Mouse (Mus musculus): ENCODE results near the gene Trpm3.
"Not testable (repeated sequence)": the region's sequence is repeated elsewhere in the genome, so short reads cannot be mapped to it uniquely, and the experiment has no call there.

Trpm3 gene

DNA sequence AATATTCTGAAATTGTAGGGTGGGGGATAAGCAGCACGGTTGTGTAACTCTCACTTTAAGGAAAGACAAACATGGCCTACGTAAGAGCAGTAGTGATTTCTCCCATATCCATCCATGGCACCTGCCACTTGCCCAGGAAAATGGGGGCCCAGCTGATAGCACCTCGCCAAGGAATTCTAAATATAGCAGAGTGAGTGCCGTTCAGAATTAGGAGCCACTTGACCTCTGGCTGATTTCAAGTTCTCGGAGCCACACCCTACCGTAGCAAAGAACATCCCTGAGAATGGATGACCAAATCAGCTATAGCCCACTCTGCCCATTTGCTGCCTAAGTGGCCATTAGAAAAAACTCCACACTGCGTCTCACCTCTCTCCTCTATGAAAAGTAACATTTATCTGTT lies 887.6 kb downstream of the Trpm3 start:
- no peak for DNase-seq (ENCODE audit: low read depth in 1 of 2, low spot score in 2 of 2)

DNA sequence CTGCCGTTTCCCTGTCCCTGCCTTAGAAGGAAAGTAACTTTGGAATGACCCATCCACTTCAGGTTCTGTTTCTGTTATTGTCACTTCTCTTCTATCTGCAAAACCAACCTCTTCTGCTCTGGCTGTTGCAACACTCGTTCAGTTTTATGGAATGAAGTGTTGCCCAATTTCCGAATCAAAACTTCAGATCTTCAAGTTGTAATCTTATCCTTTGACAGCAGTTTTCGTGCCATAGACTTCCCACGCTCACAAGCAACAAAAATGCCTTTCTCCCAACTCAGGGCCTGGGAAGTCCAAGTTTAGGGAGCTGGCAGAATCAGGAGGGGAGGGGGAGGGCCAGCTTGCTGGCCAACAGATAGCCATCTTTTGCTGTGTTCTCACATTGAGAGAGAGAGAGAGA lies 889.4 kb downstream of the Trpm3 start:
- DNase-seq (ENCODE audit: low read depth in 1 of 2, low spot score in 2 of 2) = no peak

DNA sequence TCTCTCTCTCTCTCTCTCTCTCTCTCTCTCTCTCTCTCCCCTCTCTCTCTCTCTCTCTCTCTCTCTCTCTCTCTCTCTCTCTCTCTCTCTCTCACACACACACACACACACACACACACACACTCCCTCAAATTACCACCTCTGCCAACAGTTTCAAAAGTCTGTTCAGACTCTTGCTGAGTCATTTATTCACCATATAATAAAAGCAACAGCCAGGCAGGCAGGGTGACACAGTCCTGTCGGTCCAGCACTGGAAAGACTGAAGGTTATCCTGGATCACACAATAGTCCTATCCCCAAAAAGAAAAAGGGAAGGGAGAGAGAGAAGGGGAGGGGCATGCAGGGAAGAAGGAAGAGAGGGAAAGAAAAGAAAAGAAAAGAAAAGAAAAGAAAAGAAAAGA lies 894.5 kb downstream of the Trpm3 start:
- DNase-seq (ENCODE audit: low read depth in 1 of 2, low spot score in 2 of 2) = not testable (repeated sequence)

DNA sequence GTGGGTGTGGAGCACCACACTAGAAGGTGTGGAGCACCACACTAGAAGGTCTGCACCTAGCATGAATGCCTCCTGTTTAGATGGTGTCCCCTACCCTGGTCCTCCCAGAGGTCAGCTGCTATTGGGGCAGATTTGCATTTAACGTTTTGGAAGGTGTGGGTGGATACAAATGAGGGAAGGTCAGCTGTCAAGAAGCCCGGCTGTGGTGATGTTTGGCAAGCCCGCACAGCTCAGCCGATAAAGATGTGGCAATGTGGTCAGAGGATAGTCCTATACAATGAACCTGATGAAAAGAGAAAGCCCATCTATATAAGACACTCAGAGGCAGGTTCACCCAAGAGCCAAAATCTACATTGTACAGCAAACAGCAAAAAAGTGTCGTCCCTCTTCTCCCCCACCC lies 895.3 kb downstream of the Trpm3 start:
- DNase-seq (ENCODE audit: low read depth in 1 of 2, low spot score in 2 of 2) = no peak

- no peak for DNase-seq (ENCODE audit: low read depth in 1 of 2, low spot score in 2 of 2)
Measured at GRCm38 (mm10) chr19:23034933-23035332, 896.1 kb downstream of the Trpm3 start.

DNA sequence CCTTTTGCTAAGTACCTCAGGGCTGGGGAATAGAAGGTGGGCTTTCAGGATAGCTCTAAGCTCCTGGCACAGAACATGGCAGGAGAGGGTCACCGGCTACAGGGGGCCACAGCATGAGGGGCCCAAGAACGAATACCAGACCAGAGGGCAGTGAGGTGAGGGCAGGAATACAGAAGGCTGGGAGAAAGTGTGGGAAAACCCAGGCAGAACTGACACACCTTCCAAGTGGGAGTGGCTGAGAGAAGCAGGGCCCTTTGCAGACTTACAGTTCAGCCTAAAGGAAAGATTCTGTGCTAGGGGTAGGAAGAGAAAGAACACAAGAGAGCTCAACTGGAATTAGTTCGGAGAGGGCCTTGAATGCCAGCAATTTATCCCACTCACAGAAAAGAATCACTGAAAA lies 896.9 kb downstream of the Trpm3 start:
- DNase-seq (ENCODE audit: low read depth in 1 of 2, low spot score in 2 of 2) = no peak

GRCm38 (mm10) chr19:23036782-23037477 lies 898.1 kb downstream of the Trpm3 start:
- DNase-seq (ENCODE audit: low read depth in 1 of 2, low spot score in 2 of 2) = no peak

DNA sequence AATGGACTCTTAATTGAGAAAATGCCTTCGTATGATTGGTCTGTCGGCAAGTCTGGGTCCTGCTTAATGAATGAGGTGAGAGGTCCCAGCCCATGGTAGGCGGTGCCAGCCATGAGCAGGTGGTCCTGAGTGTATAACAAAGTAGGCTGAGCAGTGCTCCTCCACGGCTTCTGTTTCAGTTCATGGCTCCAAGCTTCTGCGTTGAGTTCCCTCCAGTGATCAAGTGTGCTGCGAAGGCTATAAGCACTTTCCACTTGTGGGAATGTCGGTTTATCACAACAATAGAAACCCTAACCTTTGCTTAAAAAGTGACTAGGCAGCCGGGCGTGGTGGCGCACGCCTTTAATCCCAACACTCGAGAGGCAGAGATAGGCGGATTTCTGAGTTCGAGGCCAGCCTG lies 898.7 kb downstream of the Trpm3 start:
- no peak for DNase-seq (ENCODE audit: low read depth in 1 of 2, low spot score in 2 of 2)

DNA sequence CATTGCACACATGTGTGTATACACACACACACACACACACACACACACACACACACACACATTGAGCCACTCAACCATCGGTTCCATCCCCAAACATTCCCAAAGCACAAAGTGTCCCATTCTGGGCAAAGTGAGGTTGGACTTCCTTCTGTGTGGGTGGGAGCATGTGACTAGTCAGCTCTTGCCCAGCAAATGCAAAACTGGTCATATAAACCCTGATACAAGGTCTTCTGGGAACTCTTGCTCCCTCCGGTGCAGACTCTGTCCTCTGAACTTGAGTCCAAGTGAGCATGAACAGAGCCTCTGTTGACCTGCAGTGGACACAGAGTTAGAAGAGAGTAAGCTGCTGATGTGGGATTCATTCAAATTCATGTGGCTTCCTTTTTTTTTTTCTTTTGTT lies 899.5 kb downstream of the Trpm3 start:
- no peak for DNase-seq (ENCODE audit: low read depth in 1 of 2, low spot score in 2 of 2)

- no peak for DNase-seq (ENCODE audit: low read depth in 1 of 2, low spot score in 2 of 2)
Measured at GRCm38 (mm10) chr19:23041483-23042167, 902.8 kb downstream of the Trpm3 start.

GRCm38 (mm10) chr19:23042168-23042733 lies 903.4 kb downstream of the Trpm3 start:
- DNase-seq (ENCODE audit: low read depth in 1 of 2, low spot score in 2 of 2) = no peak

GRCm38 (mm10) chr19:23043699-23044098 lies 904.9 kb downstream of the Trpm3 start:
- no peak for DNase-seq (ENCODE audit: low read depth in 1 of 2, low spot score in 2 of 2)
